Mouse (Mus musculus) MEL (cell line): ENCODE data around the gene Erg. TPM values are rescaled to one million over a fixed set of nuclear protein-coding genes. Genes with fewer than 3 reads are reported as not detected.

ENCODE experiments used
- DNase-seq: peaks from one replicate; pipeline ENCODE4 v3.0.0; 2011; ENCODE audit warnings: low read depth, low spot score
- H3K27ac ChIP-seq: 2 replicates; pipeline ENCODE4 v1.5.1; 2012; ENCODE audit warnings: low read depth, mild to moderate bottlenecking, control low read depth, low read length, moderate library complexity; ENCODE audit not compliant: control insufficient read depth
- H3K27me3 ChIP-seq, 2 experiments: fragments of 150-350 bp in 1 of 2; sonication (generic) in 1 of 2; 2 replicates each; pipeline ENCODE4 v1.6.1; 2012; ENCODE audit warnings: low read length in 2 of 2, mild to moderate bottlenecking in 2 of 2, improper control_type of control experiment in 1 of 2, moderate library complexity in 1 of 2; ENCODE audit not compliant: insufficient read depth in 2 of 2, control insufficient read depth in 1 of 2
- H3K36me3 ChIP-seq, 2 experiments: 2 replicates each; pipeline ENCODE4 v1.6.1; 2012 to 2014; ENCODE audit warnings: low read length in 2 of 2, improper control_type of control experiment in 1 of 2, inconsistent platforms in 1 of 2, mild to moderate bottlenecking in 1 of 2; ENCODE audit not compliant: insufficient read depth in 2 of 2, control insufficient read depth in 1 of 2
- H3K4me1 ChIP-seq, 2 experiments: fragments of 150-350 bp in 1 of 2; sonication (generic) in 1 of 2; 2 replicates each; pipeline ENCODE4 v1.6.1; 2012; ENCODE audit warnings: low read length in 2 of 2, improper control_type of control experiment in 1 of 2, mild to moderate bottlenecking in 1 of 2; ENCODE audit not compliant: insufficient read depth in 2 of 2, control insufficient read depth in 1 of 2
- H3K4me3 ChIP-seq, 2 experiments: fragments of 150-350 bp in 1 of 2; sonication (generic) in 1 of 2; 2 replicates each; pipeline ENCODE4 v1.5.1; 2012; ENCODE audit warnings: low read depth in 2 of 2, low read length in 2 of 2, mild to moderate bottlenecking in 2 of 2, moderate library complexity in 2 of 2, control low read depth in 1 of 2, improper control_type of control experiment in 1 of 2; ENCODE audit not compliant: control insufficient read depth in 1 of 2, insufficient read depth in 1 of 2
- H3K79me2 ChIP-seq: 2 replicates; pipeline ENCODE4 v1.6.1; 2012; ENCODE audit warnings: mild to moderate bottlenecking, low read length, moderate library complexity; ENCODE audit not compliant: control insufficient read depth, poor library complexity, insufficient read depth
- H3K9ac ChIP-seq: 2 replicates; pipeline ENCODE4 v1.6.1; 2012; ENCODE audit warnings: low read depth, mild to moderate bottlenecking, control low read depth, low read length, moderate library complexity; ENCODE audit not compliant: control insufficient read depth, poor library complexity, severe bottlenecking
- H3K9me3 ChIP-seq: fragments of 150-350 bp; sonication (generic); replicated peaks from 2 replicates; pipeline ENCODE4 v1.6.1; 2012; ENCODE audit warnings: mild to moderate bottlenecking, low read length, improper control_type of control experiment, moderate library complexity; ENCODE audit not compliant: insufficient read depth
- BHLHE40 ChIP-seq: IDR thresholded peaks from 2 replicates; pipeline ENCODE4 v1.6.1; 2012; ENCODE audit warnings: low read depth, mild to moderate bottlenecking, inconsistent platforms, low read length, improper control_type of control experiment, borderline replicate concordance
- CHD1 ChIP-seq: IDR thresholded peaks from 2 replicates; pipeline ENCODE4 v1.6.1; 2012; ENCODE audit warnings: low read depth, mild to moderate bottlenecking, inconsistent platforms, low read length, improper control_type of control experiment
- CHD2 ChIP-seq: IDR thresholded peaks from 2 replicates; pipeline ENCODE4 v1.6.1; 2011; ENCODE audit warnings: low read length, improper control_type of control experiment
- CTCF ChIP-seq, 3 experiments: IDR thresholded peaks in 2 of 3; conservative IDR thresholded peaks in 1 of 3; 2 replicates each; pipeline ENCODE4 v1.5.1; 2011 to 2012; ENCODE audit warnings: low read length in 3 of 3, low read depth in 2 of 3, mild to moderate bottlenecking in 2 of 3, improper control_type of control experiment in 1 of 3, inconsistent platforms in 1 of 3, mixed read lengths in 1 of 3, moderate library complexity in 1 of 3; ENCODE audit not compliant: control insufficient read depth in 1 of 3, insufficient read depth in 1 of 3, poor library complexity in 1 of 3, severe bottlenecking in 1 of 3
- ELF1 ChIP-seq: IDR thresholded peaks from 2 replicates; pipeline ENCODE4 v1.6.1; 2014; ENCODE audit warnings: low read depth, mild to moderate bottlenecking, inconsistent platforms, low read length, improper control_type of control experiment, moderate library complexity
- GABPA ChIP-seq: IDR thresholded peaks from 2 replicates; pipeline ENCODE4 v1.6.1; 2012; ENCODE audit warnings: low read depth, mild to moderate bottlenecking, inconsistent platforms, low read length, improper control_type of control experiment, moderate library complexity
- GATA1 ChIP-seq: IDR thresholded peaks from 2 replicates; pipeline ENCODE4 v1.6.1; 2011; ENCODE audit warnings: low read depth, low read length, improper control_type of control experiment
- HCFC1 ChIP-seq: IDR thresholded peaks from 2 replicates; pipeline ENCODE4 v1.6.1; 2012; ENCODE audit warnings: low read depth, mild to moderate bottlenecking, inconsistent platforms, low read length, improper control_type of control experiment, moderate library complexity
- KAT2A ChIP-seq: conservative IDR thresholded peaks from 2 replicates; pipeline ENCODE4 v1.6.1; 2012; ENCODE audit warnings: low read depth, low read length, improper control_type of control experiment, inconsistent platforms
- MAZ ChIP-seq: IDR thresholded peaks from 2 replicates; pipeline ENCODE4 v1.6.1; 2012; ENCODE audit warnings: low read depth, mild to moderate bottlenecking, inconsistent platforms, low read length, improper control_type of control experiment
- MEF2A ChIP-seq: IDR thresholded peaks from 2 replicates; pipeline ENCODE4 v1.6.1; 2014; ENCODE audit warnings: low read depth, mild to moderate bottlenecking, inconsistent platforms, low read length, improper control_type of control experiment; ENCODE audit not compliant: poor library complexity, insufficient replicate concordance, severe bottlenecking; ENCODE audit errors: extremely low read depth
- MYB ChIP-seq: IDR thresholded peaks from 2 replicates; pipeline ENCODE4 v1.6.1; 2011; ENCODE audit warnings: mild to moderate bottlenecking, low read depth, low read length, improper control_type of control experiment
- NELFE ChIP-seq: IDR thresholded peaks from 2 replicates; pipeline ENCODE4 v1.6.1; 2011; ENCODE audit warnings: low read depth, low read length, improper control_type of control experiment
- NRF1 ChIP-seq: IDR thresholded peaks from 2 replicates; pipeline ENCODE4 v1.6.1; 2014; ENCODE audit warnings: low read depth, mild to moderate bottlenecking, inconsistent platforms, low read length, improper control_type of control experiment, moderate library complexity; ENCODE audit not compliant: poor library complexity, insufficient read depth, severe bottlenecking
- POLR2AphosphoS2 ChIP-seq: IDR thresholded peaks from 2 replicates; pipeline ENCODE4 v1.6.1; 2011; ENCODE audit warnings: low read length, improper control_type of control experiment
- RAD21 ChIP-seq: IDR thresholded peaks from 2 replicates; pipeline ENCODE4 v1.6.1; 2011; ENCODE audit warnings: mild to moderate bottlenecking, low read depth, low read length, improper control_type of control experiment
- RCOR1 ChIP-seq: IDR thresholded peaks from 2 replicates; pipeline ENCODE4 v1.6.1; 2012; ENCODE audit warnings: low read depth, mild to moderate bottlenecking, inconsistent platforms, low read length, improper control_type of control experiment
- SMC3 ChIP-seq: IDR thresholded peaks from 2 replicates; pipeline ENCODE4 v1.6.1; 2011; ENCODE audit warnings: low read depth, low read length, improper control_type of control experiment
- TAL1 ChIP-seq: IDR thresholded peaks from 2 replicates; pipeline ENCODE4 v1.6.1; 2012; ENCODE audit warnings: mild to moderate bottlenecking, inconsistent platforms, low read length, moderate library complexity, mixed read lengths
- TBP ChIP-seq: IDR thresholded peaks from 2 replicates; pipeline ENCODE4 v1.8.0; 2011; ENCODE audit warnings: low read depth, low read length, improper control_type of control experiment
- TCF12 ChIP-seq: IDR thresholded peaks from 2 replicates; pipeline ENCODE4 v1.6.1; 2014; ENCODE audit warnings: low read depth, mild to moderate bottlenecking, inconsistent platforms, low read length, improper control_type of control experiment, moderate library complexity
- USF1 ChIP-seq: IDR thresholded peaks from 2 replicates; pipeline ENCODE4 v1.6.1; 2014; ENCODE audit warnings: low read depth, mild to moderate bottlenecking, inconsistent platforms, low read length, improper control_type of control experiment, moderate library complexity
- USF2 ChIP-seq, 2 experiments: IDR thresholded peaks; 2 replicates each; pipeline ENCODE4 v1.6.1; 2011 to 2012; ENCODE audit warnings: improper control_type of control experiment in 2 of 2, low read length in 2 of 2, borderline replicate concordance in 1 of 2, inconsistent platforms in 1 of 2, low read depth in 1 of 2, mild to moderate bottlenecking in 1 of 2; ENCODE audit not compliant: insufficient read depth in 1 of 2
- ZC3H11A ChIP-seq: IDR thresholded peaks from 2 replicates; pipeline ENCODE4 v1.6.1; 2012; ENCODE audit warnings: low read depth, mild to moderate bottlenecking, inconsistent platforms, low read length, improper control_type of control experiment
- polyA plus RNA-seq, 2 experiments: library from polyadenylated mRNA; stranded (reverse) in 1 of 2; unstranded in 1 of 2; fragments of >175 nt in 1 of 2; fragments of >200 nt in 1 of 2; gene quantifications; 2 replicates each; pipeline versions ENCODE4 v1.2.1 to v1.2.4; 2012; ENCODE audit warnings: low replicate concordance in 2 of 2, low read depth in 1 of 2; ENCODE audit not compliant: insufficient read length in 2 of 2, insufficient read depth in 1 of 2, missing spikeins in 1 of 2
- total RNA-seq: library from RNA; depleted of rRNA; stranded (reverse); fragments of 300-350 nt; gene quantifications from 2 replicates; pipeline ENCODE4 v1.2.3, GENCODE M21; 2012

Erg gene
- total and polyA plus RNA-seq, 3 experiments: 0.11 to 0.27 TPM; not detected in 1

- Histone ChIP-seq H3K36me3 (no peaks in the 10 kb centered on the region), H3K27me3 (no peaks in the 10 kb centered on the region), H3K27ac (no peak overlapping the region), H3K9ac (no peak overlapping the region), H3K79me2 (no peaks in the 10 kb centered on the region; the same call in 1 of the 2 replicates), H3K9me3 (no peaks in the 10 kb centered on the region), H3K4me3 (no peak overlapping the region), H3K4me1 (peaks cover 0 to 9% of the 10 kb centered on the region in 2 experiments)
- DNase-seq: peak; percentile 79
- TF ChIP-seq BHLHE40 (no peak), TAL1 (no peak), USF2 (IDR thresholded peaks at IDR 0.05; ENCODE audit: borderline replicate concordance in 1 of 2, insufficient read depth in 1 of 2, low read depth in 1 of 2, low read length in 2 of 2) (no peak), KAT2A (no peak), SMC3 (peak; percentile 65), CTCF (IDR thresholded peaks at IDR 0.05 in 2 of 3, conservative IDR thresholded peaks at IDR 0.05 in 1 of 3; ENCODE audit: control insufficient read depth in 1 of 3, insufficient read depth in 1 of 3, low read depth in 2 of 3, low read length in 3 of 3, poor library complexity in 1 of 3, severe bottlenecking in 1 of 3) (peak; percentile 58 to 78 (median 74)), GABPA (no peak), RAD21 (peak; percentile 81), NRF1 (no peak), MAZ (no peak), RCOR1 (no peak), USF1 (no peak), CHD2 (no peak), ZC3H11A (peak; percentile 42; the same call in 1 of the 2 replicates), ELF1 (no peak), HCFC1 (no peak), GATA1 (no peak), TBP (no peak), TCF12 (no peak), CHD1 (no peak), NELFE (no peak), POLR2AphosphoS2 (no peak), MEF2A (no peak), MYB (no peak)
Observed at GRCm38 (mm10) chr16:95345882-95346281, 240.5 kb downstream of the Erg start.
